Mouse (Mus musculus) left cerebral cortex, postnatal 14 days (tissue): ENCODE measurements at regions not wholly inside any gene's neighbourhood (a gene's known extent, or its start where the extent isn't known, plus 50 kb on each side); places are given as distances from the start of the nearest gene placed in this dataset.
"Not testable (repeated sequence)": the region's sequence is repeated elsewhere in the genome, so short reads cannot be mapped to it uniquely, and the experiment has no call there.

Experiments
- DNase-seq, 2 experiments: peaks; one replicate each; pipeline ENCODE4 v3.0.0; 2021 to 2022; ENCODE audit warnings: low spot score in 2 of 2, mixed read lengths in 1 of 2
- intact Hi-C: fragments of 180-260 bp; cut with DNase I; formaldehyde crosslinking; loops from one replicate; pipeline ENCODE4 v1.15.1; 2025

GRCm38 (mm10) chr13:88459474-88460173 lies 361.6 kb upstream of the Edil3 start:
- DNase-seq = no peak
- intact Hi-C loops = no loop called here

GRCm38 (mm10) chr13:88490104-88490503 lies 331.2 kb upstream of the Edil3 start:
- no peak for DNase-seq
- intact Hi-C loops = no loop called here

- intact Hi-C loops = no loop called here
Measured at GRCm38 (mm10) chr13:88510850-88511554, 310.3 kb upstream of the Edil3 start.

GRCm38 (mm10) chr13:88534796-88535195 lies 286.5 kb upstream of the Edil3 start:
- intact Hi-C loops = no loop called here

More at GRCm38 (mm10) chr13:88510850-88511554, 310.3 kb upstream of the Edil3 start:
- DNase-seq = no peak

GRCm38 (mm10) chr13:88554504-88554903 lies 266.8 kb upstream of the Edil3 start:
- DNase-seq = peak; percentile 37 to 47
- intact Hi-C loops = no loop called here

More at GRCm38 (mm10) chr13:88534796-88535195, 286.5 kb upstream of the Edil3 start:
- DNase-seq = no peak

GRCm38 (mm10) chr13:88564978-88565377 lies 256.3 kb upstream of the Edil3 start:
- no peak for DNase-seq
- intact Hi-C loops = no loop called here

GRCm38 (mm10) chr13:88602244-88602643 lies 219.0 kb upstream of the Edil3 start:
- DNase-seq = no peak
- intact Hi-C loops = no loop called here

- DNase-seq = peak; percentile 11 to 17
Measured at GRCm38 (mm10) chr13:88610610-88611009, 210.7 kb upstream of the Edil3 start.

GRCm38 (mm10) chr13:88613231-88613630 lies 208.0 kb upstream of the Edil3 start:
- intact Hi-C loops = no loop called here
- no peak for DNase-seq

More at GRCm38 (mm10) chr13:88610610-88611009, 210.7 kb upstream of the Edil3 start:
- intact Hi-C loops = no loop called here

GRCm38 (mm10) chr13:88650135-88650534 lies 171.1 kb upstream of the Edil3 start:
- no peak for DNase-seq
- intact Hi-C loops = no loop called here

- intact Hi-C loops = no loop called here
- no peak for DNase-seq
Measured at GRCm38 (mm10) chr13:88651036-88651435, 170.2 kb upstream of the Edil3 start.

- intact Hi-C loops = no loop called here
- no peak for DNase-seq
Measured at GRCm38 (mm10) chr13:88655030-88655429, 166.2 kb upstream of the Edil3 start.

- intact Hi-C loops = no loop called here
- DNase-seq = peak in 1 of 2 experiments; percentile 1
Measured at GRCm38 (mm10) chr13:88675835-88676234, 145.4 kb upstream of the Edil3 start.

GRCm38 (mm10) chr13:88704526-88704925 lies 116.7 kb upstream of the Edil3 start:
- no peak for DNase-seq
- intact Hi-C loops = no loop called here

GRCm38 (mm10) chr13:88729626-88730025 lies 91.6 kb upstream of the Edil3 start:
- DNase-seq, intact Hi-C loops: not testable (repeated sequence)

- DNase-seq = no peak
- intact Hi-C loops = no loop called here
Measured at GRCm38 (mm10) chr13:88749916-88750315, 71.4 kb upstream of the Edil3 start.
